Mouse (Mus musculus) erythroblast, embryonic 14.5 days (primary cell): ENCODE measurements around the gene Rabif. TPM values are rescaled to one million over a fixed set of nuclear protein-coding genes. Genes with fewer than 3 reads are reported as not detected.
A peak's percentile ranks its signal among the peaks of the same experiment; 100 is the strongest.

Experiments used
- H3K27me3 ChIP-seq: 2 replicates; pipeline ENCODE4 v1.6.1; 2012; ENCODE audit warnings: inconsistent platforms; ENCODE audit not compliant: control insufficient read depth
- H3K36me3 ChIP-seq: 2 replicates; pipeline ENCODE4 v1.6.1; 2012; ENCODE audit warnings: mild to moderate bottlenecking, inconsistent platforms; ENCODE audit not compliant: control insufficient read depth
- H3K4me1 ChIP-seq: 2 replicates; pipeline ENCODE4 v1.6.1; 2012; ENCODE audit warnings: inconsistent platforms; ENCODE audit not compliant: control insufficient read depth
- H3K4me3 ChIP-seq: replicated peaks from 2 replicates; pipeline ENCODE3; 2012; ENCODE audit warnings: moderate library complexity, mild to moderate bottlenecking, inconsistent platforms
- H3K9me3 ChIP-seq: 2 replicates; pipeline ENCODE4 v1.6.1; 2012; ENCODE audit warnings: low read length, inconsistent platforms, mixed read lengths; ENCODE audit not compliant: control insufficient read depth
- GATA1 ChIP-seq: IDR thresholded peaks from 2 replicates; pipeline ENCODE4 v1.6.1; 2012; ENCODE audit warnings: low read length, inconsistent platforms, mixed read lengths
- TAL1 ChIP-seq: IDR thresholded peaks from 3 replicates; pipeline ENCODE4 v1.6.1; 2012; ENCODE audit warnings: low read length, inconsistent platforms, mixed read lengths
- polyA plus RNA-seq: library from polyadenylated mRNA; stranded (reverse); fragments of >175 nt; gene quantifications from 2 replicates; pipeline ENCODE4 v1.2.3, GENCODE M21; 2012

The Rabif gene
- polyA plus RNA-seq, 1 experiment, result 0.37 TPM

DNA sequence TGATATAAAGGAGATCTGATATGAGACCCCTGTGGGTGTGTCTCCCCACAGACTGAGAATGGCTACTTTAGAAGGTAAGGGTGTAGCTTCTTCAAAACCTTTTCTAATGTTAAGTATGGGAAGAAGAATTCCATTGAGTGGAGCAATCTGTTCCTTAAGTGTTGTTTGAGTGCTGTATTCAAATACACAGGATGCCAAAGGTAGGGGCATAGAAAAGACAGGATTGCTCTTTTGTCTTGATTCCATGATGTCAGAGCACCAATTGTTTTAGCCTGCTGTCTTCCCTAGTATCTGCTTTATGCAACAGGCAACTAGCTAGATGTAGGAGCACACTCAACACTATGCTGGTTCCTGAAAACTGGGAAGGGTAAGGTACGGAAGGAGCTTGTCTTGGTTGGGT, 40.6 kb downstream of the Rabif start:
- H3K27me3 ChIP-seq, result no peaks in the 10 kb centered on the region
- peaks cover 16% of the 10 kb centered on the region; the same call in 1 of the 2 replicates for H3K4me1 ChIP-seq
- no peaks in the 10 kb centered on the region for H3K9me3 ChIP-seq
- TF ChIP-seq GATA1, result no peak
- no peak for TF ChIP-seq TAL1
- H3K4me3 ChIP-seq, result no peak overlapping the region
- no peaks in the 10 kb centered on the region for H3K36me3 ChIP-seq

DNA sequence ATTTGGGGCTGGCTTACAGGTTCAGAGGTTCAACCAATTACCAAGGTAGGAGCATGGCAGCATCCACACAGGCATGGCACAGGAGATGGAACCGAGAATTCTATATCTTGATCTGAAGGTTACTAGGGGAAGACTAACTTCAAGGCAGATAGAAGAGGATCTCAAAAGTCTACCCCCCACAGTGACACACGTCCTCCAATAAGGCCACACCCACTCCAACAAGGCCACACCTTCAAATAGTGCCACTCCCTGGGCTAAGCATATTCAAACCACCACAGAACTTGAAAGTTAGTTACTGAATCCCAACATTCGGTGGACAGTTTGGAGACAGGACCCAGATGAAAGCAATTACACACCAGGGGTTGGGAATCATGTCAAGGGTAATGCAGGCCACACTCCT, 41.1 kb downstream of the Rabif start:
- no peaks in the 10 kb centered on the region for H3K27me3 ChIP-seq
- no peaks in the 10 kb centered on the region for H3K9me3 ChIP-seq
- peaks cover 11% of the 10 kb centered on the region; the same call in 1 of the 2 replicates for H3K4me1 ChIP-seq
- TF ChIP-seq TAL1 (no peak), GATA1 (no peak)
- H3K4me3 ChIP-seq, result no peak overlapping the region
- H3K36me3 ChIP-seq, result no peaks in the 10 kb centered on the region

DNA sequence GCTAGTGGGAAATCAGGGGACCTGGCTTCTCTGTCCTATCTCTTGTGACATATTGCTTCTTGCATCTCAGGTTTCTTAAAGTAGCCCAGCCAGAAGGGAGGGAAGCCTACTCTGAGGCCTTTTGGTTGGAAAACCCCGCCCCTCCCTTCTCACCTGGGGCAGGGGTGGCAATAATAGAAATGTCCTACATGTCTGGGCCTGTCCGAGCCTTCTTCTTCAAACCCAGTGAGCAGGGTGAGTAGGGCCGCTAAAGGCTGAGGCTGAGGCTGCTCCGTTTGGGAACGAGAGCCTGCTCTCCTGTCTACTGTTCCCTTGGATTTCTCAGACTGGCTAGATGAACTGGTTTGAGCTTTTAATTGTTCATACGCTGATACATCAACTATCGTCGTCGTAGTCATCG, 46.2 kb downstream of the Rabif start:
- H3K9me3 ChIP-seq, result peaks cover 7% of the 10 kb centered on the region; the same call in 1 of the 2 replicates
- no peaks in the 10 kb centered on the region for H3K36me3 ChIP-seq
- H3K4me1 ChIP-seq, result 0 out of 2 replicates have a peak, but pooled peaks cover 2% of the 10 kb centered on the region
- no peaks in the 10 kb centered on the region for H3K27me3 ChIP-seq
- H3K4me3 ChIP-seq, result no peak overlapping the region
- TF ChIP-seq GATA1, result no peak
- TF ChIP-seq TAL1, result no peak

DNA sequence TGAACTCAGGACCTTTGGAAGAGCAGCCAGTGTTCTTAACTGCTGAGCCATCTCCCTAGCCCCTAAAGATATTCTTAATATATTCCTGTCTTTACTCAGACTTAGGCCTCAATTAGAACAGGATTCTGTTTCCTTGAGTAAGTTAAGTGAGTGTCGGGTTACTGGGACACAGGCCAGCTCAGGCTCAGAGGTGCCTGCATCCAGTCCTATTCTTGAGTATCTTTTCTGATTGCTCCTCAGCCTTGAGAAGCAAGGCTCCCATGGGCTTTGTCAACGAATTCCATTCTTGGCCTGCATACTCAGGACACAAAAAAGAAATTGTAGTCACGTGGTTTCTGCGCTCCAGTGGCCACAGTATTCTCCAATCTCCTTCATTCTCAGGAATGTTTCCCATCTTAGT, 53.8 kb downstream of the Rabif start:
- no peaks in the 10 kb centered on the region for H3K4me1 ChIP-seq
- no peak overlapping the region for H3K4me3 ChIP-seq
- TF ChIP-seq GATA1, result no peak
- no peak for TF ChIP-seq TAL1
- peaks cover 7% of the 10 kb centered on the region; the same call in 1 of the 2 replicates for H3K9me3 ChIP-seq
- no peaks in the 10 kb centered on the region for H3K36me3 ChIP-seq
- H3K27me3 ChIP-seq, result no peaks in the 10 kb centered on the region

DNA sequence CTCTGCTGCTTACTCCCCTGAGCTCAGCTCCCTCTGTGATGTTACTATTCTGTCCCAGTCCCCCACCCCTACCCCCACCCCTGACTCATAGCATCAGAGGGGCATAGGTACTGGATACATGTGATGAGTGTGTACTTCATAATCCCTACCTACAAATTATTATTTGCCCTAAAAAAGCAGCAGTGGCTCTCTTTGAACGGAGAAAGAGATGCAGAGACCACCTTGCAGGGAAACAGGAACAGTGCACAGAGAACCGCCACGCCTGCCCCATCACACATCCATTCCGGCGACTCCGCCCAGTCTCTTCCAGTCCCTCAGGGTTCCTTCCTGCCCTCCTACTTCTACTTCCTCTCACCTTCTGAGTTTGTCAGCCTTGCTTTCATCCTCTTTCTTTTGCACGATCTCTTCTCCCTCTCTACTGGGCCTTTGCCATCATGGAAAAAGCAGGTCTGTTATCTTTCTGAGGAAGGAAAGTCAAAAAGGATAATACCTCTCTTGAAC, 55.2 kb downstream of the Rabif start, which contains the start of gene Mgat4e:
Mgat4e (minus strand) TSS at position 51 of the 501 bp plus-strand sequence.
- Histone ChIP-seq H3K36me3 (no peaks in the 10 kb centered on the region), H3K9me3 (peaks cover 6% of the 10 kb centered on the region; the same call in 1 of the 2 replicates), H3K4me3 (no peak within 1 kb of the TSS), H3K4me1 (no peaks in the 10 kb centered on the region), H3K27me3 (no peaks in the 10 kb centered on the region)
- TF ChIP-seq GATA1, result no peak
- no peak for TF ChIP-seq TAL1

DNA sequence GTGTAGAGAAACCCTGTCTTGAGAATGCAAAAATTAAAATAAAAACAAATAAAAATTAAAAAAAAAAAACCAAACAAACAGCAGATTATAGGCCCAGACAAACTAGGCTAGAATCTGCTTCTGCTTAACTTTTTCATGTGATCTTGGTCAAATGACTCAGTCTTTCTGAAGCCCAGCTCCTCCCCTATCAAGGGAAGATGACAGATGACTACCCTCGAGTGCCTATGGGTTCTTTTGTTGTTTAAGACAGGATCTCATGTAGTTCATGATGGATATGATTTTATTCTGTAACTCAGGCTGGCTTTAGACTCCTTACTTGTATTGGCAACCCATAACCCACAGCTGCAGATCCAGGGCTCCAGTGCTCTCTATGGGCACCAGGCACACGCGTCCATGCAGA, 57.4 kb downstream of the Rabif start:
- no peaks in the 10 kb centered on the region for H3K36me3 ChIP-seq
- H3K4me1 ChIP-seq, result peaks cover 20% of the 10 kb centered on the region
- no peak overlapping the region for H3K4me3 ChIP-seq
- H3K9me3 ChIP-seq, result no peaks in the 10 kb centered on the region
- TF ChIP-seq GATA1, result no peak
- TF ChIP-seq TAL1, result no peak
- H3K27me3 ChIP-seq, result peaks cover 12% of the 10 kb centered on the region

DNA sequence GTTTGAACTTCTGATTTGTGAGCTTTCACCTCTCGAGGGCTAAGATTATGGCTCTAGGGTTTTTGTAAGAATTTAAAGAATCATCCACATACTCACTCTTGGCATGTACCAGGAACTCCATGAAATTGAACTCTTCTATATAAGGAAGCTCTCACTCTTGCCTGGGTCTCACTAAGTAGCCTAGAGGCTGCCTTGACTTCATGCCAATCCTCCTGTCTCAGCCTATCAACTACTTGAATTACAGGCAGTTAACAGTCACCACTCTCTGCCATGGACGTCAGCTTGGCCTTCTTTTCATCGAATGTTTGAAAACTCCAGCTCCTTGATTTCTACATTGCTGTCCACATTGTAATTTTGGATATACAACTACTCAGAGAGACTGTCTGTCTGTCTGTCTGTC, 57.9 kb downstream of the Rabif start:
- Histone ChIP-seq H3K4me1 (peaks cover 26% of the 10 kb centered on the region), H3K36me3 (no peaks in the 10 kb centered on the region), H3K27me3 (peaks cover 12% of the 10 kb centered on the region), H3K4me3 (no peak overlapping the region), H3K9me3 (no peaks in the 10 kb centered on the region)
- TF ChIP-seq GATA1 (no peak), TAL1 (no peak)

DNA sequence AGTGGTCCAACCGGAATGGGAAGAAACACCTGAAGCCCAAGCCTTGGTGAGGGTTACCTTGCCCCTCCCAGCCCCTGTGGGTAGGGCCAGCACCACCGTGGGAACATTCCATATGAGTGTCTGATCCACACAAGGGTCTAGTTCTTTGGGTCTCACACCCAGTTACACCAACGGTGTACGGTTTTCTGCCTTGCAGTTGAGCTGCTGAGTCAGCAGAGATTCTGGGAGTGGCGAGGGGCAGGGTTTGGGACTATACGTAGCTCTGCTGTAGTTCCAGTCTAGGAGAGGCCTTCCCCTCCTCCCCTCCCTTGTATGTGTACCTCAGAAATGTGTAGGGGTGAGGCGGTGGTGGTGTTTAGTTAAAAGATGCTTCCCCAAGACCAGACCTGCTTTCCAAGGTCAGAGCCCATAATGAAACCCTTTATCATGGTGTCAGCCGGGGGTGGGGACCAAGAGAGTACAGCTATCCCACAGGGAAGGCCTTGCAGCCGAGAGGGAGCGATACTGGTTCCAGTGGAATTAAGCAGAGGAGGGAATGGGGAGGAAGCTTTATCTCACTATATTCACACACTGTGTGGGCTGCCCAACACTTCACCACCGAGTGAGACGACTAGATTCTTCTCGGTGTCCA, 60.9 kb downstream of the Rabif start:
- Histone ChIP-seq H3K9me3 (no peaks in the 10 kb centered on the region), H3K27me3 (peaks cover 20% of the 10 kb centered on the region), H3K36me3 (no peaks in the 10 kb centered on the region), H3K4me3 (no peak overlapping the region), H3K4me1 (peaks cover 36% of the 10 kb centered on the region)
- TF ChIP-seq GATA1 (no peak), TAL1 (no peak)

DNA sequence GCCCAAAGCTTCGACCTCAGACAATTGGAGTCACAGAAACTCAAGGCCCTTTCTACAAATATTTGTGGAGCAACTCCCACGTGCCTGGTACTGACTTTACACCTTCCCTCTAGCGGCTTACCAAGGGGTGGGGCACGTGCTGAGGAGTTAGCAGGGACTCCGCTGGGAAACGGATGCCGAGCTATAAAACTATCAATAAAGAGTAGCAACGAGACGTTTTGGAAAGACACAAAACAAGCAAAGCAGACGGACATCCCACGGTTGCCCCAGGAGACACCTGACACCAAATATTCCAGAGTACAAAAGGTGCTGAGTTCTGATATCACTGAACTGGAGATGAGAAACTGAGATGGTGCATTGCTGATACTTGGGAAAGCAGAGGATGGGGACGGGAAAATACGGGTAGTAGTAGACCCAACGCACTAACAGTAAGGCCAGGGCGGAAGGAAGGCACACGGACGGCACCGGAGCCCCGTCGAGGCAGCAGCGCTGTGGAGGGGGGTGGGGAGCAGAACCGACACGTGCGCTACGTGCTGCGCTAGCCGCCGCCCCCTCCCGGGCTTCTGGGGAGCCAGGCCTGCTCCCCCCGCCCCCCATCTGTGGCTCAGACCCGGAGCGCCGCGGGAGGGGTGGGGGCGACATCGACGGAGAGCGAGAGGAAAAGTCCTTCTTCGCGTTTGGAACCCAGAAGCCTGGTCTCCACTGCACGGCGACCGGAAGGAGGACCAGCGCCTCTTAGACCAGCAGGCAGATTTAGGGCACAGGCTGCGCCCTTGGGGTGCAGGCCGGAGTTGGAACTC, 61.6 kb downstream of the Rabif start:
- no peak for TF ChIP-seq GATA1
- TF ChIP-seq TAL1, result no peak
- H3K36me3 ChIP-seq, result no peaks in the 10 kb centered on the region
- peak overlapping the region; percentile 67 for H3K4me3 ChIP-seq
- peaks cover 43% of the 10 kb centered on the region for H3K4me1 ChIP-seq
- H3K27me3 ChIP-seq, result peaks cover 20% of the 10 kb centered on the region
- H3K9me3 ChIP-seq, result no peaks in the 10 kb centered on the region
